Mouse (Mus musculus) T-helper 1 cell (primary cell): Measurements from ENCODE around the gene Shroom4.
"Not testable (repeated sequence)": the region's sequence is repeated elsewhere in the genome, so short reads cannot be mapped to it uniquely, and the experiment has no call there.

Experiments used
- in situ Hi-C: fragments of 300-600 bp; cut with MboI, MseI; formaldehyde crosslinking; loops from one replicate; pipeline ENCODE4 v1.15.1; 2025; ENCODE audit warnings: high pct_unique_total_duplicates

Gene Shroom4

GRCm38 (mm10) chrX:6399626-6400397, at the start of gene Shroom4:
Gene Shroom4 (plus strand): TSS chrX:6399854.
- in situ Hi-C loops, result no loop called here

GRCm38 (mm10) chrX:6356876-6357275, 42.8 kb upstream of the Shroom4 start:
- in situ Hi-C loops, result no loop called here

GRCm38 (mm10) chrX:6357503-6358114, 42.0 kb upstream of the Shroom4 start:
- in situ Hi-C loops, result no loop called here

- in situ Hi-C loops, result no loop called here
Observed at GRCm38 (mm10) chrX:6368822-6369221, 30.8 kb upstream of the Shroom4 start.

- in situ Hi-C loops, result no loop called here
Observed at GRCm38 (mm10) chrX:6370706-6371105, 28.9 kb upstream of the Shroom4 start.

- in situ Hi-C loops, result no loop called here
Observed at GRCm38 (mm10) chrX:6393861-6394260, 5.8 kb upstream of the Shroom4 start.

- in situ Hi-C loops, result no loop called here
Observed at GRCm38 (mm10) chrX:6399193-6399592, 461 bp upstream of the Shroom4 start.

GRCm38 (mm10) chrX:6400398-6401020, 855 bp downstream of the Shroom4 start:
- in situ Hi-C loops, result no loop called here

GRCm38 (mm10) chrX:6402921-6403320, 3.3 kb downstream of the Shroom4 start:
- in situ Hi-C loops, result no loop called here

GRCm38 (mm10) chrX:6409114-6409513, 9.5 kb downstream of the Shroom4 start:
- in situ Hi-C loops, result no loop called here

- in situ Hi-C loops, result no loop called here
Observed at GRCm38 (mm10) chrX:6415412-6415811, 15.8 kb downstream of the Shroom4 start.

- in situ Hi-C loops, result no loop called here
Observed at GRCm38 (mm10) chrX:6415936-6416335, 16.3 kb downstream of the Shroom4 start.

GRCm38 (mm10) chrX:6418140-6418539, 18.5 kb downstream of the Shroom4 start:
- in situ Hi-C loops, result no loop called here

GRCm38 (mm10) chrX:6435260-6435659, 35.6 kb downstream of the Shroom4 start:
- in situ Hi-C loops, result no loop called here

GRCm38 (mm10) chrX:6446422-6446821, 46.8 kb downstream of the Shroom4 start:
- in situ Hi-C loops, result no loop called here

- in situ Hi-C loops, result no loop called here
Observed at GRCm38 (mm10) chrX:6448001-6448400, 48.3 kb downstream of the Shroom4 start.

GRCm38 (mm10) chrX:6453220-6453619, 53.6 kb downstream of the Shroom4 start:
- in situ Hi-C loops, result no loop called here

- in situ Hi-C loops, result not testable (repeated sequence)
Observed at GRCm38 (mm10) chrX:6469251-6469650, 69.6 kb downstream of the Shroom4 start.

- in situ Hi-C loops, result loop anchor here (10.0 kb wide), 1 partner anchor 198 kb away; no protein-coding TSS in a partner anchor
Observed at GRCm38 (mm10) chrX:6472563-6472962, 72.9 kb downstream of the Shroom4 start.

GRCm38 (mm10) chrX:6475177-6475576, 75.5 kb downstream of the Shroom4 start:
- in situ Hi-C loops, result loop anchor here (10.0 kb wide), 1 partner anchor 200 kb away; no protein-coding TSS in a partner anchor

- in situ Hi-C loops, result no loop called here
Observed at GRCm38 (mm10) chrX:6482268-6482667, 82.6 kb downstream of the Shroom4 start.

- in situ Hi-C loops, result no loop called here
Observed at GRCm38 (mm10) chrX:6483817-6484216, 84.2 kb downstream of the Shroom4 start.

GRCm38 (mm10) chrX:6490433-6490832, 90.8 kb downstream of the Shroom4 start:
- in situ Hi-C loops, result no loop called here
